Comparison of ENCODE assay signal across 9 mouse cellular contexts in genomic region chr8:103230741-103231475, GRCm38 (mm10).
DNase-seq lines count a peak whose midpoint lies in the region; ATAC-seq lines count a peak whose summit lies in the region.
"Had no signal": no experiment of that assay in that cellular context is flagged by ENCODE, and none has a peak within 500 bp of the region (broad histone marks: within the 10 kb centered on the region; RNA-seq: fewer than 3 reads in every experiment).

No protein-coding gene starts in this region.

- no peaks in the 10 kb centered on the region for H3K36me3 ChIP-seq in forebrain, embryonic 10.5 days (replicated peaks)
- no peaks in the 10 kb centered on the region for H3K36me3 ChIP-seq in forebrain, embryonic 12.5 days (replicated peaks)

- DNase-seq in forebrain, embryonic 10.5 days (ENCODE audit: extremely low spot score, low spot score), result no peak
- DNase-seq in ovary, postnatal 10 days (ENCODE audit: low spot score), result peak; percentile 13
- DNase-seq in ovary, adult 18-20 months (ENCODE audit: low spot score), result no peak
- peak; percentile 4 for DNase-seq in kidney, adult 9 months
- DNase-seq in telencephalon, adult 2 months (ENCODE audit: low read depth, low spot score), result peak; percentile 26
- no peak for DNase-seq in cerebellum, adult 9-10 months
- DNase-seq in Muller cell, postnatal 12 days (ENCODE audit: inconsistent ontology term), result no peak
- DNase-seq: gastrocnemius, postnatal 36 days had no signal

- no peak overlapping the region for H3K9ac ChIP-seq in forebrain, embryonic 12.5 days

- 73% methylated on average over 9 of the region's 9 CpGs for WGBS in forebrain, embryonic 10.5 days
- 80% methylated on average over 9 of the region's 9 CpGs for WGBS in forebrain, embryonic 12.5 days

- no peak overlapping the region for H3K4me3 ChIP-seq in forebrain, embryonic 10.5 days
- H3K4me3 ChIP-seq in forebrain, embryonic 12.5 days (replicated peaks), result no peak overlapping the region

- 0 out of 2 replicates have a peak overlapping the region, but pooled peaks have one; percentile 35 for H3K27ac ChIP-seq in forebrain, embryonic 10.5 days
- no peak overlapping the region for H3K27ac ChIP-seq in forebrain, embryonic 12.5 days

- H3K4me1 ChIP-seq in forebrain, embryonic 10.5 days, result no peaks in the 10 kb centered on the region; the same call in 1 of the 2 replicates
- no peaks in the 10 kb centered on the region for H3K4me1 ChIP-seq in forebrain, embryonic 12.5 days

- H3K9me3 ChIP-seq in forebrain, embryonic 10.5 days, result no peaks in the 10 kb centered on the region
- H3K9me3 ChIP-seq in forebrain, embryonic 12.5 days, result no peaks in the 10 kb centered on the region

- no peaks in the 10 kb centered on the region for H3K27me3 ChIP-seq in forebrain, embryonic 10.5 days (ENCODE audit: poor library complexity, severe bottlenecking)
- H3K27me3 ChIP-seq in forebrain, embryonic 12.5 days, result no peaks in the 10 kb centered on the region

- H3K4me2 ChIP-seq in forebrain, embryonic 12.5 days, result no peak overlapping the region

- no peak for ATAC-seq in forebrain, embryonic 12.5 days (ENCODE audit: low FRiP score)

Comparison
In these comparisons a context has a peak if more than half of its experiments do, and no peak if none do; other contexts are left out.
1. DNase-seq: peak in ovary, postnatal 10 days (single experiment), kidney, adult 9 months (single experiment) and telencephalon, adult 2 months (single experiment); none in forebrain, embryonic 10.5 days (single experiment), ovary, adult 18-20 months (single experiment), cerebellum, adult 9-10 months (single experiment) and Muller cell, postnatal 12 days (single experiment).